Mouse (Mus musculus) bone marrow macrophage, adult 2 months (primary cell): ENCODE measurements around the gene Mpc1.

ENCODE experiments used
- CTCF ChIP-seq: IDR thresholded peaks from 2 replicates; pipeline ENCODE4 v1.5.1; 2012; ENCODE audit warnings: low read depth, mild to moderate bottlenecking, low read length, moderate library complexity
- POLR2A ChIP-seq: IDR thresholded peaks from 2 replicates; pipeline ENCODE4 v1.6.1; 2012; ENCODE audit warnings: mild to moderate bottlenecking, low read depth, low read length, borderline replicate concordance

DNA sequence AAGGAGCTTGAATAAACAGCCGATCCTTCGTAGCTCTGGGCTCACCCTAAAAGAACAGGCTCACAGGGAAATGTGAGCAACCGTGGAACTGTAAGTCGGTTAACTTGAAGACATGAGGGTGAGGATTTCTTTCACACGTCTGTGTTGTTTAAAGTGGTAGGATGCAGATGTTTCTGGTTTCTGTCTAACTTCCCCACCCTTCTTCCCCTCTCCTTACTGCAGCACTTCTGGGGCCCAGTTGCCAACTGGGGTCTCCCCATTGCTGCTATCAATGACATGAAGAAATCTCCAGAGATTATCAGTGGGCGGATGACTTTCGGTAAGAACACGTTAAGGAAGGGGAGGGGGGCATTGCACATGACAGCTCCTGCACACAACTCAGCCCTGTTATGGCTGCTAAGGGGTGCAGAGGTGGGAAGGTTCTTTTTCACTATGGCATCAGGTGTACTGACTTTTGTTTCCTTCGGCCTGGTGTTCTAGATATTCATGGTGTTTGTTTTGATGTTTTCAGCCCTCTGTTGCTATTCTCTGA is 13.7 kb downstream of the Mpc1 start:
- no peak for TF ChIP-seq POLR2A
- TF ChIP-seq CTCF, result no peak
